Mouse (Mus musculus): ENCODE data around the gene Filip1l.

Filip1l gene

GRCm38 (mm10) chr16:57353932-57354331 lies 1.0 kb downstream of the Filip1l start:
- no peak for DNase-seq (ENCODE audit: low spot score)

- no peak for DNase-seq (ENCODE audit: low spot score)
Observed at GRCm38 (mm10) chr16:57356454-57356853, 3.6 kb downstream of the Filip1l start.

GRCm38 (mm10) chr16:57357011-57357410 lies 4.1 kb downstream of the Filip1l start:
- DNase-seq (ENCODE audit: low spot score): no peak

- no peak for DNase-seq (ENCODE audit: low spot score)
Observed at GRCm38 (mm10) chr16:57359251-57359650, 6.4 kb downstream of the Filip1l start.

GRCm38 (mm10) chr16:57360785-57361184 lies 7.9 kb downstream of the Filip1l start:
- DNase-seq (ENCODE audit: low spot score): no peak

- DNase-seq (ENCODE audit: low spot score): no peak
Observed at GRCm38 (mm10) chr16:57362679-57363401, 9.9 kb downstream of the Filip1l start.

GRCm38 (mm10) chr16:57364498-57364897 lies 11.6 kb downstream of the Filip1l start:
- no peak for DNase-seq (ENCODE audit: low spot score)

GRCm38 (mm10) chr16:57366141-57366540 lies 13.2 kb downstream of the Filip1l start:
- no peak for DNase-seq (ENCODE audit: low spot score)

- DNase-seq (ENCODE audit: low spot score): no peak
Observed at GRCm38 (mm10) chr16:57366941-57367694, 14.2 kb downstream of the Filip1l start.

- no peak for DNase-seq (ENCODE audit: low spot score)
Observed at GRCm38 (mm10) chr16:57369846-57370496, 17.1 kb downstream of the Filip1l start.

- no peak for DNase-seq (ENCODE audit: low spot score)
Observed at GRCm38 (mm10) chr16:57372156-57372555, 19.3 kb downstream of the Filip1l start.

GRCm38 (mm10) chr16:57375248-57375837 lies 22.4 kb downstream of the Filip1l start:
- DNase-seq (ENCODE audit: low spot score): no peak

- DNase-seq (ENCODE audit: low spot score): no peak
Observed at GRCm38 (mm10) chr16:57378631-57379330, 25.9 kb downstream of the Filip1l start.

- no peak for DNase-seq (ENCODE audit: low spot score)
Observed at GRCm38 (mm10) chr16:57383266-57383971, 30.5 kb downstream of the Filip1l start.

- no peak for DNase-seq (ENCODE audit: low spot score)
Observed at GRCm38 (mm10) chr16:57384274-57384673, 31.4 kb downstream of the Filip1l start.

- no peak for DNase-seq (ENCODE audit: low spot score)
Observed at GRCm38 (mm10) chr16:57389566-57390251, 36.8 kb downstream of the Filip1l start.

- DNase-seq (ENCODE audit: low spot score): peak; percentile 93
Observed at GRCm38 (mm10) chr16:57391171-57391570, 38.3 kb downstream of the Filip1l start.

- DNase-seq (ENCODE audit: low spot score): no peak
Observed at GRCm38 (mm10) chr16:57392461-57392860, 39.6 kb downstream of the Filip1l start.

GRCm38 (mm10) chr16:57393161-57393560 lies 40.3 kb downstream of the Filip1l start:
- DNase-seq (ENCODE audit: low spot score): no peak

GRCm38 (mm10) chr16:57396249-57396648 lies 43.4 kb downstream of the Filip1l start:
- no peak for DNase-seq (ENCODE audit: low spot score)

GRCm38 (mm10) chr16:57397845-57398244 lies 45.0 kb downstream of the Filip1l start:
- DNase-seq (ENCODE audit: low spot score): no peak
